Mouse (Mus musculus) ZHBTc4 (cell line): ENCODE measurements around the gene Rcor1.

Experiments used
- DNase-seq: peaks from one replicate; pipeline ENCODE4 v3.0.0-alpha.2; 2011; ENCODE audit warnings: low read depth, low spot score

Rcor1 gene

GRCm38 (mm10) chr12:111021577-111021976, 17.6 kb upstream of the Rcor1 start:
- DNase-seq = no peak

- DNase-seq = peak; percentile 31
Observed at GRCm38 (mm10) chr12:111028176-111029167, 10.7 kb upstream of the Rcor1 start.

DNA sequence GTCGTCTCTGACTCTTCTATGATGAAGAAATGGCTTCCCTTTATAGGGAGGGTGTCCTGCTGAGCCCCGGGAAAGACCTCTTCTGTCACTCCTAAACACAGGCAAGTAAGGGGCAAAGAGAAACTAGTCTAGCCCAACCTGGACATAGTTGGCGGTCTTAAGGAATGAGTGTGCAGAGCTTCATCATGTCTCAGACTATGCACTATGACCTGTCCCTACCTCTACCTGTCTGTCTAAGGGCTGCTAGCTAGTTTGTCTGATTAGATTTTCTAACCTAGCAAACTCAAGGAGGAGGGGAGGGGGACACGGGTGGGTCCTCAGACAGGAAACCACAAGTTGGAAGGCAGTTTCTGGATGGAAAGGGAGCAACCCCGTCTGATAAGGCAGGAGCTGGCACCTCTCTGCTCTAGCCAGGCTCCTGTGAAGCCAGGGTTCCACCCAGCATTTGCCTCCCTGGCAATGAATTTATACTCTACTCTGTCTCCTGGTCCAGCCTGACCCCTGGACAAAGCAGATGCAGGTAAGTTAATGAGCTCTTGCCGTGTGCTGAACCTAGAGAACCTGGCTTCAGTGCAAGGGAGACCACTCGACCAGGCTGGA, 9.8 kb upstream of the Rcor1 start:
- DNase-seq = peak; percentile 26

DNA sequence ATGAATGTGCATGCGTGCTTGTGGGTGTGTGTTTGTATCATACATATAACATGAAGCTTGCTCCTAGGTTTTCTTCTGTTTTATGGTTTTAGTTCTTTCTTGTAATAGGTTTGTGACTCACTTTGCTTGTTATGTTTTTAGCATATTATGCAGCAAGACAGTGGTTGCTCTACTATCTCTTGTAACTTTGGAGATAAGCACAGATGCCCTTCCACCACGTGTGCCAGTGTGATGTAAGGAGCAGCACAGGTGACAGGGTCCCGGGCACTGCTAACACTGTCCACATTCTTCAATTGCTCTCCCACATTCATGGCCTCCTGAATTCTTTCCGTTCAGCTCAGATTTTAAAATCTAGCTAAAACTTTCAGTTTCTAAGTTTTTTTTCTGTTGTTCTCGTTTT, 6.3 kb upstream of the Rcor1 start:
- no peak for DNase-seq

DNA sequence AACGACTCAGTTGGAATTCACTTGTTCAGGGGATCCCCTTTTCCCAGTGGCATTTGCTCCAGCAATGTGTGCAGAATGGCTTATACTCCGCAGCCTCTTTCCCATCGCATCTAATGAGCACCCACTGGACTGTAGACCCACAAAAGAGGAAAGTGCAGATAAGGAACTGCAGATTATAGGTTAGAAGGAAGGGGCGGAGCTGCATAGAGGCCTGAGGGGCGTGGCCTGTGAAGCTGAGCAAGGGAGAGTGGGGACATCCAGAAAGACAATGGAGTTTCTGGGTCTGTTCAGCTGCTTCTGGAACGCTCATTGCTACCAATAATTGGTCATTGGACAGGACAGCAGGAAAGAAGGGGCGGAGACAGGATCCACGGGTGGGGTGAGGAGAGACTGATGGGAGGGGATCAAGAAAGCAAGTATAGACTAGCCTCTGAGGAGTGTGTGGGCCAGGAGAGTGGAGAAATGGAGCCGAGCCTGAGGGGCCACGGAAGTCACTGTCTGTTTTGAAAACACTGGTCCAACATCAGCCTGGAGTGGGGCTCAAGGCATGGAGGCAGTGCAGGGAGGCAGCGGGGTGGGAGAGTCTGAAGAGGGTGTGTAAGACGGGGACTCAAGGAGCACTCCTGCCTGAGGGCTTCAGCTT, 3.8 kb upstream of the Rcor1 start:
- peak; percentile 83 for DNase-seq

DNA sequence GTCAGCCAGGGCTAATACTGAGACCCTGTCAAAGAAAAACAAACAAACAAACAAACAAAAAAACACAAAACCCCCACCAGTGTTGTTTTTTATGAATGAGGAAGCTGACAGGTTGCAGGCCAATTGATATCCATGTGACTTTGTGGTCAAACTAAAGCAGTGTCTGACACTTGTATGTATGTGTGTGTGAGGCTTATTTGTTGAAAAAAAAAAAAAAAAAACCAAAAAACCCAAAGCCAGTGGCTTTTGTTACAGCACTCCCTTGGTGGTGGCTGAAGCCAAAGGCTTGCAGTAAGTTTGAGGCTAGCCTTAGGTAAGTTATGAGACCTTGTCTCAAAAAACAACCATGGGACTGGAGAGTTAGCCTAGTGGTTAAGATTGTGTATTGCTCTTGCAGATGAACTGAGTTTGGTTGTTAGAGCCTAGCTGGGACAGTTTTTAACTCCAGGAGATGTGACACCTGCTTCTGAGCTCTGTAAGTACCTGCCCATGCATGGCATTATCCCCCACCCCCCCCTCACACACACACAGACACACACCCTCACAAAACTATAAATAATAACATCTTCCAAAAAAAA, 2.9 kb upstream of the Rcor1 start:
- peak; percentile 41 for DNase-seq

DNA sequence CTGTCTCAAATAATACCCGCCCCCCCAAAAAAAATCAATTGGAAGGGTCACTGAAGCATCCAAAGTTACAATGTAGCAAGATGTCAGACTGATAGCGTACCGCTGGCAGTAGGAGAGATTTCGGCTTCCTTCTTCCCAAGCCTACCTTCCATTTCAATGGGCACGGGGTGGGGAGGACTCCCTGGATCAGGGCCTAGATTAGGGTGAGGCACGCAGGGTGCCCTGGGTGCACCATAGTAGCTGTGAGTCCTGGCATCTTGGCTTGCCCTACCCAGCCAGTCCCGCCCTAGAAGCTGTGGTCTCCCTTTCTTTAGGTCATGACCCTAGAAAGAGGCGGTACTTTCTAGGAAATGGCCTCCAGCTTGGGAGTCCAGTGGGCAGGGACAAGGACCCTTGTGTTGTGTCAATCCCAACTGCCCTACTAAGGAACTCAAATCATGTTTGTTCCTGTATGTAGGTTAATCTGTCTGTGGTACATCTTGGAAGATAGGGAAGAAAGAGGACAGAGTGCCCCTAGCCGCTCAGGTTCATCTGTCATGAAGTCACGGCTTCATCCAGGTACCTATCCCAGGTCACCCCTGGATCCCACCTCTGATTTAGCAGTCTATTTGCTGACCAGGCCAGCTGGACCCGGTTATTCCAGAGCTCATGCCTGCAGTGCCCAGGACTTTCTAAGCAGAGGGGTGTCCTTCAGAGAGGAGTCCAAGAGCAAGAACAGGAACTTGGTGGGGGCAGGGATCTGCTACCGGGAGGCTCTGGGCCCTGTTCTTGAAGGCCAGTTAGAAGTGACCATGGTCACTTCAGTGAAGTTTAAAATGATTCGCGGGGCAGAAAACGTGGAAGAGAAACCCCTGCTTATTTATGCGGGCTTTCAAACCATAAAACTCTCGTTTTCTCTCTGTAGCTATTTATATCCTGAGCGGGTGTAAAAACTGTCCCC, 1.6 kb upstream of the Rcor1 start:
- DNase-seq = no peak

GRCm38 (mm10) chr12:111038231-111038975, 748 bp upstream of the Rcor1 start:
- DNase-seq = peak; percentile 72

DNA sequence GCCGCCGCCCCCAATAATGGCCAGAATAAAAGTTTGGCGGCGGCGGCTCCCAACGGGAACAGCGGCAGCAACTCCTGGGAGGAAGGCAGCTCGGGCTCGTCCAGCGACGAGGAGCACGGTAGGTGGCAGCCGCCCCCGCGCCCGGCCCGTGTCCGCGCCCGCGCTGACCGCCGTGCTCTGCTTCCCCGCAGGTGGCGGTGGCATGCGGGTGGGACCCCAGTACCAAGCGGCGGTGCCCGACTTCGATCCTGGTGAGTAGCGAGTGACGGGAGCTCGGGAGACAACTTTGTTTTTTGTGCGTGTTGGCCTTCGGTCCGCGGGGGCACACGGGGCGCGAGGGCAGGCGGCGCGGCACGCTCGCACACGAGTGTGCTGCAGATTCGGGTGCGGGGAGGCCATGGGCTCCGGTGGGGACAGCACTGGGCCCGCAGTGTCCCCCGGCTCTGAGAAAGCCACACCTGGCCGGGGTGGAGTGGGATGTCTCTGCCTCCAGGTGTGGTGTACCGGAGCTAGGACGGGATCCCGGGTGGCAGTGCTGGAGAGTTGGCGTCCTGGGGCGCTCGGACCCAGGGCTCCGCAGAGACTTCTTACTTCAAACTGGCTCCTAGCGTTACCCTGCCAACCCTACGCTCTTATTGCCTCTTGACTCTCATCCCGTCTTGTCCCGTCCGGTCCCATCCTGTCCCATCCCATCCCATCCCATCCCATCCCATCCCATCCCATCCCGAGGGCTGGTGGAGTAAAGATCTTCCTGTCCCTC, 800 bp downstream of the Rcor1 start:
- DNase-seq = peak; percentile 69

DNA sequence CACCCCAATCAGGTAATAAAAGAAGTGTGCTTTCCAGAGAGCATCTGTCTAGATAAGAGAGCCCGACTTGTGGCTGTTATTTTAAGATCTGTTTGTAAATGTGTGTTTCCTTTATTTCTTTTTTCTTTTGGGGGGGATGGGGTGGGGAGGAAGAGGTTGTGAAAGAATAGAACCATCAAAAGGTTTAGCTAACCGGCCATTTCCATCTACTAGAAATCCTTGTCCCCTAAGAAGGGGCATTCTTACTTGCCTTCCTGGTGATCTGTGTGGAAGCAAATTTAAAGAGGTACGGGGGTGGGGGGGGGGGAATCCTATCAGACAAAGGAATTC, 1.3 kb downstream of the Rcor1 start:
- DNase-seq = no peak

DNA sequence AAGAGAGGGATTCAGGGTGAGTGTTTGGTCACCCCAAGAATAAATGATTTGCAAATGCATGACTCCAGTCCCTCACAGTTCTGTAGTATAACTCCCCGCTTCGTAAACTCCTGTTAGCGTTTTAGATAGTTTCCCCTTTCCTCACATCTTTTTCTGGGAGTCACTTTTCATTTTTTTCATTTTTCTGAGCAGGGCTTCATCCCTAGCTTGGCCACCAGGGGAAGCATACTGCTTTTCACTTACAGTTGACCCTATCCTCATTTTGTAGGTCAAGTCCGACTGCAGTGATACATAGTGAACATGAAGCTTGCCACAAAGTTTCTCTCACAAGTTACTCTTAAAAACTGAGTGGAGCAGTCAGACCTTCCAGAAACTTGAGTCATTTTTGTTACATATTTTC, 2.0 kb downstream of the Rcor1 start:
- peak; percentile 28 for DNase-seq

DNA sequence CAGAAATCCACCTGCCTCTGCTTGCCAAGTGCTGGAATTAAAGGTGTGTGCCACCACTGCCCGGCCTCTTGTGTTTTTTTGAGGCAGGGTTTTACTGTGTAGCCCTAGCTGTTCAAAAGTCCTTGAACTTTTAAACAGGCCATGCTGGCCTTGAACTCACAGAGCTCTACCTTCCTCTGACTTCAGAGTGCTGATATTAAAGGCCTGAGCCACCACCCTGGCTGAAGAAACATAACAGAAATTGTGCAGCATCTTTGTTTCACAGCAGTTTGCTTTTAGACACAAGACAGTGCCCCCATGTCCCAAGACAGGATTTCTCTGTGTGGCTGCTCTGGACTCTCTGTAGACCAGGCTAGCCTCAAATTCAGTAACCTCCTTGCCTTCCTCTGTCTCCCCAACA, 3.2 kb downstream of the Rcor1 start:
- no peak for DNase-seq

DNA sequence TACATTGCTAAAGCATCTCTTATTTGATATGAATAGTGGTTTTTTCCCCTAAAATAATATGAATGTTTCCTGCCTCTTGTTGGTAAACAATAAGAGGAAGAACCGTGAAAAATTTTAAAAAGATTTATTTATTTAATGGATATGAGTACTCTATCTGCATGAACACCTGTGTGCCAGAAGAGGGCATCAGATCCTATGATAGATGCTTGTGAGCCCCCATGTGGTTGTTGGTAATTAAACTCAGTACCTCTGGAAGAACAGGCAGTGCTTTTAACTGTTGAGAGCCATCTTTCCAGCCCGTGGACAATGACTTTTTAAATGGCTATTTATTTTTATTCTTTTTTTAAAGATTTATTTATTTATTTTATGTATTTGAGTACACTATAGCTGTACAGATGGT, 5.7 kb downstream of the Rcor1 start:
- peak; percentile 39 for DNase-seq

DNA sequence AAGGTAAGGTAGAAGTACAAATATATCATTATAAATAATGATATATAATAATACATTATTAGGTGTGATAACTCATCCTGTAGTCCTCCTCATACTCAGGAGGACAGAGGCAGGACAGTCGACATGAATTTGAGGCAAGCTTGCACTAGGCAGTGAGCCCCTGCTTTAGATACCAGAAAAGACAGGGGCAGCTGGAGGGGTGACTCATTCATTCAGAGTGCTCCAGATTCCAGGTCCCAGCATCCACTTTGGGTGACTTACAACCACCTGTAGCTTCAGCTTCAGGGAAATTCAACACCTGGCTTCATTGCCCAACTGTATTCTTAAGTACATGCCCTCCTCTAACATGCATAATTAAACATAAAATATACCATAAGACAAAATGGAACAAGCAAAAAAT, 7.7 kb downstream of the Rcor1 start:
- DNase-seq = no peak

DNA sequence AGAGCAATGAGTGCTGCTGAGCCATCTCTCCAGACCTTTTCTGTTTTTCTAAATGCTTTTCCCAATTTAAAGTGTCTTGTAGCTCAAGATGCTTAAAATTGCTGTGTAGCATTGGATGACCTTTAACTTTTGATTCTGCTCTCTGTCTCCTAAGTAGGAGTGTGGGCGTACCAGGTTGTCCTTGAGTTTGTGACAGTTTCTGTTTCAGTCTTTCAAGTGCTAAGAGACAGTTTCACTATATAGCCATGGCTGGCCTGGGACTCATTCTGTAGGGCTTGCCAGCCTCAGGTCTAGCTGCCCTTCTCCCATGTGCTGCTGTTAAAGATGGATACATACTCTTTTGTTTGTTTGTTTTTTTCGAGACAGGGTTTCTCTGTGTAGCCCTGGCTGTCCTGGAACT, 9.1 kb downstream of the Rcor1 start:
- no peak for DNase-seq

GRCm38 (mm10) chr12:111050256-111050655, 11.1 kb downstream of the Rcor1 start:
- DNase-seq = no peak

DNA sequence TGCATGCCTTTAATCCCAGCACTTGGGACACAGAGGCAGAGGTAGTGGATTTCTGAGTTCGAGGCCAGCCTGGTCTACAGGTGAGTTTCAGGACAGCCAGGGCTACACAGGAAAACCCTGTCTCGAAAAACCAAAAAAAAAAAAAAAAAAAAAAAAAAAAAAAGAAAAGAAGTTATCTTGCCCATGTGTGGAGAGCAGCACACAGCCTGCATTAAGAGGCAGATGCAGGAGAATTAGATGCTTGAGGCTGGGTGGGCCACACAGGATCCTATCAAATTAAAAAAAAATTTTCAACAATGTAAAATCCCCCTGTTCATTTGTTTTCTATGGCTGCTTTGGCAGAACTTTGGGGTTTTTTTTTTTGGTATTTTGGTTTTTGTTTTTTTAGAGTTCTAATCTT, 24.2 kb downstream of the Rcor1 start:
- no peak for DNase-seq

- DNase-seq = no peak
Observed at GRCm38 (mm10) chr12:111064220-111064619, 25.1 kb downstream of the Rcor1 start.

DNA sequence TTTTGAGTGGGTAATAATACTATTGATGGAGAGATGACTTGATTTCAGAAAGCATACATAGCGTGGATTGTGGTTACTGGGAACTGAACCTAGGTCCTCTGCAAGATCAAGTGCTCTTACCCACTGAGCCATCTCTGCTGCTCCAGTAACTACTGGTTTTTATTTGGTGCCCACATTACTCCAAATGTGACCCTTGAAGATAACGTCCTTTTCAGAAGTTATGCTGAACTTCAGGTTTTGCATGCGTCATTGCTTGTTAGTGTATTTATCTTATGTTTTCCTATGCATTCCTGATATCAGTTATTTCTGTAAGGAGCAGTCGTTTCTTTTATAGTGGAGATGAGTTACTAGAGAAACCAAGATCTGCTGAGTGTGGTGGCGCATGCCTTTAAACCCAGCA, 26.2 kb downstream of the Rcor1 start:
- DNase-seq = no peak

- no peak for DNase-seq
Observed at GRCm38 (mm10) chr12:111067816-111068215, 28.7 kb downstream of the Rcor1 start.
